Comparison of ENCODE assay signal across 8 mouse cellular contexts in the genomic region with DNA sequence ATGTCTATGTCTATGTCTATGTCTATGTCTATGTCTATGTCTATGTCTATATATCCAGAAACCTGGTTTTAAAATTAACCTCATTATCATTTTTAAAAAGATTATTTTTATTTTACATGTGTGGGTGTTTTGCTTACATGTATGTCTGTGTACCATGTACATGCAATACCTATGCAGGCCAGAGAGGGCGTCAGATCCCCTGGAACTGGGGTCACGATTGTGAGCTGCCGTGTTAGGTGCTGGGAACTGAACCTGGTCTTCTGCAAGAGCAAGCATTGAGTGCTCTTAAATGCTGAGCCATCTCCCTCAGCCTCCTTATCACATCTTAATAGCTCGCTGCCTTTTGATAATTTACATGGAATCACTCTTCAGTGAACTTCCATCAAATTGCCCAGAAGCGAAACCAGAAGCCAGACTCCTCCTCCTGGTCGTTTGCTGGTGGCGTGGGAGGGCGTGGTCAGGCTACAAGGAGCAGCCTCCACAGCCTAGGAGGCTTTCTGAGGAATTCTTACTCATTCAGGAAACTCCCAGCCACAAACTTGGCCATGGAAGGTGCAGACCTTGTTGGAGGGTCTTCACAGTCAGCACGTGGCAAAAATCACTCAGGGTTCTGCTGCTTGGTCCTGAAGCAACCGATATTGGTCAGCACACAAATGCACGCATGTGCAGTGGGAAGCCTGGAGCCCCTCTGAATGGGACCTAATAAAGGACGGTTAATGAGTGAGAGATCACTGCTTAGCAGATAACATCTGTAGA. TPM values are rescaled to one million over a fixed set of nuclear protein-coding genes. Genes with fewer than 3 reads are reported as not detected.
A peak's percentile ranks its signal among the peaks of the same experiment; 100 is the strongest.
DNase-seq lines count a peak whose midpoint lies in the region; ATAC-seq and TF ChIP-seq lines count a peak whose summit lies in the region.

No protein-coding gene starts in this region.

- H3K9me3 ChIP-seq in kidney, embryonic 16.5 days (ENCODE audit: low read length), result 0 out of 2 replicates have a peak, but pooled peaks cover 3% of the 10 kb centered on the region

- peak overlapping the region; percentile 45 for H3K4me2 ChIP-seq in kidney, embryonic 16.5 days (replicated peaks; ENCODE audit: low read depth, low read length)

- DNase-seq in CD4-positive, CD25-positive, alpha-beta regulatory T cell, adult 2 months (ENCODE audit: low read depth, low spot score), result peak; percentile 30
- DNase-seq in MEL-GATA-1-ER (ENCODE audit: extremely low read depth, low read depth), result peak; percentile 75
- peak; percentile 59 to 65 for DNase-seq in heart, adult 2 months
- DNase-seq in left cerebral cortex, postnatal 36 days (ENCODE audit: low spot score in 2 of 2), result no peak
- no peak for DNase-seq in right cerebral cortex, postnatal 14 days

- no peak overlapping the region for H3K9ac ChIP-seq in heart, adult 2 months (ENCODE audit: low read depth, low read length)
- H3K9ac ChIP-seq in kidney, embryonic 16.5 days (replicated peaks; ENCODE audit: low read length), result no peak overlapping the region

- peak overlapping the region; percentile 43 for H3K4me3 ChIP-seq in heart, adult 2 months
- H3K4me3 ChIP-seq in kidney, embryonic 16.5 days (ENCODE audit: low read length), result peak overlapping the region; percentile 24
- peak overlapping the region; percentile 62 for H3K4me3 ChIP-seq in macrophage (ENCODE audit: inconsistent target)

- H3K79me2 ChIP-seq in heart, adult 2 months (replicated peaks; ENCODE audit: control insufficient read depth, insufficient read depth, low read length), result no peaks in the 10 kb centered on the region
- no peaks in the 10 kb centered on the region for H3K79me2 ChIP-seq in macrophage (ENCODE audit: inconsistent target)

- peaks cover 2% of the 10 kb centered on the region for H3K4me1 ChIP-seq in heart, adult 2 months (ENCODE audit: control insufficient read depth, insufficient read depth, low read length)
- H3K4me1 ChIP-seq in kidney, embryonic 16.5 days (ENCODE audit: insufficient read depth, low read length), result peaks cover 6% of the 10 kb centered on the region

- H3K27me3 ChIP-seq in heart, adult 2 months (ENCODE audit: control insufficient read depth, insufficient read depth, low read length), result no peaks in the 10 kb centered on the region
- H3K27me3 ChIP-seq in kidney, embryonic 16.5 days (ENCODE audit: insufficient read depth, low read length), result peaks cover 8% of the 10 kb centered on the region

- TF ChIP-seq CTCF in heart, adult 2 months (IDR thresholded peaks at IDR 0.05), result peak; percentile 59

- no peaks in the 10 kb centered on the region for H3K36me3 ChIP-seq in heart, adult 2 months (ENCODE audit: control insufficient read depth, insufficient read depth, low read length)
- H3K36me3 ChIP-seq in kidney, embryonic 16.5 days (ENCODE audit: insufficient read depth, low read length), result no peaks in the 10 kb centered on the region
- H3K36me3 ChIP-seq in macrophage (ENCODE audit: inconsistent target), result no peaks in the 10 kb centered on the region

- ATAC-seq in CD4-positive, CD25-positive, alpha-beta regulatory T cell, adult 4 months, result no peak
- ATAC-seq in kidney, embryonic 16.5 days (ENCODE audit: low FRiP score, low TSS enrichment), result 0 out of 2 replicates have a peak, but pooled peaks have one; percentile 37

- TF ChIP-seq POLR2A in heart, adult 2 months (IDR thresholded peaks at IDR 0.05; ENCODE audit: insufficient read depth, low read depth, low read length), result 0 out of 2 replicates have a peak, but pooled peaks have one; percentile 32

- no peak for TF ChIP-seq EP300 in heart, adult 2 months (IDR thresholded peaks at IDR 0.05; ENCODE audit: insufficient read depth, low read depth, low read length)

- intact Hi-C loops in heart, adult 2 months (cut with DNase I), result loop anchor here (5.0 kb wide), 1 partner anchor 89 kb away; no protein-coding TSS in a partner anchor
- intact Hi-C loops in left cerebral cortex, postnatal 36 days (cut with DNase I), result no loop called here

- 41% methylated on average over 12 of the region's 12 CpGs for WGBS in heart, adult 2 months
- 36% methylated on average over 12 of the region's 12 CpGs for WGBS in kidney, embryonic 16.5 days
- WGBS in macrophage (ENCODE audit: missing documents), result 17% methylated on average over 12 of the region's 12 CpGs

- H3K27ac ChIP-seq in heart, adult 2 months, result peak overlapping the region; percentile 60
- no peak overlapping the region for H3K27ac ChIP-seq in kidney, embryonic 16.5 days (ENCODE audit: low read length)
- peak overlapping the region; percentile 97 for H3K27ac ChIP-seq in macrophage

RNA-seq across cellular contexts. Expression of a gene that starts 32.2 kb away (rescaled TPM):
- under 1 TPM in 1 of 2 experiments, not detected in 1; 0.13 TPM for polyA plus RNA-seq in CD4-positive, CD25-positive, alpha-beta regulatory T cell, adult 4 months (2017; shearing (Covaris generic))
- total RNA-seq in heart, adult 2 months (2021), result 10 to 100 TPM; 82.1 to 88.3 TPM
- 20.5 and 30.6 TPM in 2 replicates for polyA plus RNA-seq in heart, adult 2 months (2012; rRNA removed)
- polyA plus RNA-seq in kidney, embryonic 16.5 days (2015; fragmentation: Nextera tagmentation; extraction: Ambion mirVana), result 19.2 and 19.7 TPM in 2 replicates
- under 1 TPM in 12 of 26 experiments, not detected in 14; 0.04 to 0.63 (median 0.17) TPM for total RNA-seq in macrophage (2018; cell fraction: chromatin; rRNA removed)
- under 1 TPM; 0.04 to 0.80 (median 0.17) TPM for total RNA-seq in macrophage (2018; cell fraction: cytosol; rRNA removed)
- 1 to 10 TPM in 4 of 26 experiments, under 1 TPM in 22; 0.12 to 1.3 (median 0.38) TPM for total RNA-seq in macrophage (2018; cell fraction: nucleus; rRNA removed)
- polyA plus RNA-seq in macrophage (2018), result 0.03 to 0.19 TPM (median 0.10 TPM) in 3 replicates
- 10 to 100 TPM; 30.5 to 41.9 TPM for total RNA-seq in left cerebral cortex, postnatal 36 days (2021)

Comparison
In these comparisons a context has a peak if more than half of its experiments do, and no peak if none do; other contexts are left out.
1. DNase-seq: peak in CD4-positive, CD25-positive, alpha-beta regulatory T cell, adult 2 months (single experiment), MEL-GATA-1-ER (single experiment) and heart, adult 2 months (2 of 2); none in left cerebral cortex, postnatal 36 days (0 of 2) and right cerebral cortex, postnatal 14 days (single experiment).
2. RNA of a gene that starts 32.2 kb away (polyA plus RNA-seq): 20.5 to 30.6 TPM in heart, adult 2 months and 19.2 to 19.7 TPM in kidney, embryonic 16.5 days; 0.13 TPM in CD4-positive, CD25-positive, alpha-beta regulatory T cell, adult 4 months and 0.03 to 0.19 TPM in macrophage; every median in the first group is over 10 times any median in the second.
3. Peak in every context shown above with its lines, with median percentiles within 50 percentile points of each other: H3K4me3 ChIP-seq.